Mouse (Mus musculus): ENCODE data around the gene Hpca. TPM values are rescaled to one million over a fixed set of nuclear protein-coding genes. Genes with fewer than 3 reads are reported as not detected.

Gene Hpca
- total RNA-seq, 2 experiments from 2014 or later = 2,567 to 2,613 TPM

GRCm38 (mm10) chr4:129065688-129066236 is 56.1 kb downstream of the Hpca start:
- DNase-seq (ENCODE audit: extremely low spot score in 1 of 2, low spot score in 1 of 2) = no peak

GRCm38 (mm10) chr4:129062281-129063075 is 59.4 kb downstream of the Hpca start:
- DNase-seq (ENCODE audit: extremely low spot score in 1 of 2, low spot score in 1 of 2) = no peak

Other genes with a start within 250 kb of the Hpca start
- 10 to 100 TPM; 15.1 to 16.2 TPM for gene Trim62, start 238.5 kb downstream of the Hpca start, total RNA-seq (2021)
- gene Azin2, start 159.6 kb downstream of the Hpca start, total RNA-seq (2021) = 10 to 100 TPM; 40.7 to 41.8 TPM
- 10 to 100 TPM; 27.7 to 30.9 TPM for gene Ak2, start 130.1 kb downstream of the Hpca start, total RNA-seq (2021)
- 10 to 100 TPM; 48.1 to 49.7 TPM for gene Rnf19b, start 63.8 kb downstream of the Hpca start, total RNA-seq (2021)
- gene Tmem54, start 16.5 kb downstream of the Hpca start, total RNA-seq (2021) = not detected
- gene Fndc5, start 15.0 kb upstream of the Hpca start, total RNA-seq (2021) = 10 to 100 TPM; 85.1 to 86.0 TPM
- 10 to 100 TPM; 32.5 to 35.2 TPM for gene S100pbp, start 67.7 kb upstream of the Hpca start, total RNA-seq (2021)
- 10 to 100 TPM; 85.0 to 85.9 TPM for gene Yars, start 67.7 kb upstream of the Hpca start, total RNA-seq (2021)
- 1 to 10 TPM; 7.5 to 7.7 TPM for gene C77080, start 139.4 kb upstream of the Hpca start, total RNA-seq (2021)
- gene Sync, start 165.6 kb upstream of the Hpca start, total RNA-seq (2021) = 1 to 10 TPM in 1 of 2 experiments, under 1 TPM in 1; 0.79 to 1.3 TPM
- gene Rbbp4, start 213.3 kb upstream of the Hpca start, total RNA-seq (2021) = 100 to 1,000 TPM; 111 to 133 TPM
- 10 to 100 TPM; 30.5 to 33.9 TPM for gene Zbtb8os, start 213.7 kb upstream of the Hpca start, total RNA-seq (2021)